Mouse (Mus musculus): ENCODE results near the gene Nynrin.

Nynrin gene

GRCm38 (mm10) chr14:55853621-55854285, at the start of gene Nynrin:
Nynrin (plus strand) TSS chr14:55854010.
- no peak for DNase-seq (ENCODE audit: low spot score in 2 of 2)

- DNase-seq (ENCODE audit: low spot score in 2 of 2), result peak in 1 of 2 experiments; percentile 62
Observed at GRCm38 (mm10) chr14:55814885-55815284, 38.9 kb upstream of the Nynrin start.

- DNase-seq (ENCODE audit: low spot score in 2 of 2), result no peak
Observed at GRCm38 (mm10) chr14:55815310-55815751, 38.5 kb upstream of the Nynrin start.

- DNase-seq (ENCODE audit: low spot score in 2 of 2), result no peak
Observed at GRCm38 (mm10) chr14:55819845-55820405, 33.9 kb upstream of the Nynrin start.

DNA sequence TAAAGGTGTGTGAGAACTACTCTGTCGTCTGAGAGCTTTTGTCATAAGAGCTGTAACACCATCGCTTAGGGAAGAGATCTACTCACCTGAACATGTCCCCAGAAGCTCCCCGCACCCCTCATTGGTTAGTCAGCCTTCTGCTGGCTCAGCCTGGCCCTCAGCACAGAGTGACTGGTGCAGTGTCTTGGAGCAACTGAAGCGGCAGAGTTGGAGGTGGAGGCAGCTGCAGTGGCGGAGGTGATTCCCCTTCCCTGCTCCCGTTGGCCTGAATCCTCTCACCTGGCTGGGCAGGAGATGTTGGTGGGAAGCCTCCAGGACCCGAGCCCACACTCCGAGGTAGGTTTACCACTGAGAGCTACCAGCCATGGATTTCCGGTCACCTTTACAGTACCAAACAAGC, 33.2 kb upstream of the Nynrin start:
- no peak for DNase-seq (ENCODE audit: low spot score in 2 of 2)

GRCm38 (mm10) chr14:55822435-55822990, 31.3 kb upstream of the Nynrin start:
- peak in 1 of 2 experiments; percentile 60 for DNase-seq (ENCODE audit: low spot score in 2 of 2)

GRCm38 (mm10) chr14:55822991-55823762, 30.6 kb upstream of the Nynrin start, which contains the start of gene Nfatc4:
Nfatc4 (plus strand) TSS chr14:55823144.
- DNase-seq (ENCODE audit: low spot score in 2 of 2), result no peak

DNA sequence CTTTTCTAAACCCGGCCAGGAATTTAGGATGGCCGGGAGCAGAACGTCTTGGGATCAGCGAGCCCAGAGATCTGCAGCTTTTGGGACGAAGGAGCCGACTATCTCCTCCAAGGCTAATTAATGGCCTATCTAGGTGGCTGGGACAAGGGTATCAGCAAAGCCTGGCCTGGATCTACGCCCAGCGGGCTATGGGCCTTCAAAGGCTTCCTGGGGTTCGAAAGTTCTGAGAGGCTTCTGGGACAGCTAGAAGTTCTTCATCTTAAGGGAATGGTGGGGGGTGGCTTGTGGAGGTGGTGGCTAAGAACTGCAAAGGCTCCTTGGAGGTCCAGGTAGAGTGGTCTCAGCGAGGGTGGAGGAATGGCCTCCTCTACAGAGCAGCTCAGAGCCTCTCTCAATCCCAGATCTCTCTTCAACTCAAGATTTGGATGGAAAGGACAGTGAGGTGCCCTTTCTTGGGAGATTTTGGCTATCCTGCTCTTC, 29.8 kb upstream of the Nynrin start:
- DNase-seq (ENCODE audit: low spot score in 2 of 2), result no peak

DNA sequence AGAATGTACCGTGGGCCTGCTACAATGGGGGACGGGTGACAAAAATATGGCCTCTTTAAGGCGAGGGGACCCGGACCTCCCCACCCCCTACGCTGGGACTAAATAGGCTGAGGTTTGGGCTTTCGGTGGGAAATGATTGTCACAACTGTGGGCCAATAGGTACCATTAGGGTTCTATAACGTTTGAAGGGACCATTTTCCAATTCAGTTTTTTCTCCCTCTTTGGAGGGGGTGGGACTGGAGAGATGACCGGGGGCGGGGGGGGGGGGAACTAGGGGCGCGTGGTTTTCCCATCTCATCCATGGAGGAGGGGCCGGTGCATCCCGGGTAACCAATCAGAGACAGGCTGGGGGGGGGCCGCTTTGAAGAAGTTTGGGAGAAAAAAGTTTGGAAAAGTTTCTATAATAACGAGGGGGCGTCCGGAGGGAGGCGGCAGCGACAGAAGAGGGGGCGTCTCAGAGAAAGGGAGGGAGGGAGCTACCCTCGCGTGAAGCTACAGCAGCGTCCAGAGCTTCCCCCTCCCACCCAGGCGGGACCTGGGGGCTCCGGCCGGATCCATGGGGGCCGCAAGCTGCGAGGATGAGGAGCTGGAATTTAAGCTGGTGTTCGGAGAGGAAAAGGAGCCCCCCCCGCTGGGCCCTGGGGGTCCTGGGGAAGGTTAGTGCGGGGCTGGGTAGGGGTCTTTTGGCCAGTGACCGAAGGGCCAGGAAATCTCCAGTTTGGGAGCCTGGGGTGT, 29.2 kb upstream of the Nynrin start:
- no peak for DNase-seq (ENCODE audit: low spot score in 2 of 2)

DNA sequence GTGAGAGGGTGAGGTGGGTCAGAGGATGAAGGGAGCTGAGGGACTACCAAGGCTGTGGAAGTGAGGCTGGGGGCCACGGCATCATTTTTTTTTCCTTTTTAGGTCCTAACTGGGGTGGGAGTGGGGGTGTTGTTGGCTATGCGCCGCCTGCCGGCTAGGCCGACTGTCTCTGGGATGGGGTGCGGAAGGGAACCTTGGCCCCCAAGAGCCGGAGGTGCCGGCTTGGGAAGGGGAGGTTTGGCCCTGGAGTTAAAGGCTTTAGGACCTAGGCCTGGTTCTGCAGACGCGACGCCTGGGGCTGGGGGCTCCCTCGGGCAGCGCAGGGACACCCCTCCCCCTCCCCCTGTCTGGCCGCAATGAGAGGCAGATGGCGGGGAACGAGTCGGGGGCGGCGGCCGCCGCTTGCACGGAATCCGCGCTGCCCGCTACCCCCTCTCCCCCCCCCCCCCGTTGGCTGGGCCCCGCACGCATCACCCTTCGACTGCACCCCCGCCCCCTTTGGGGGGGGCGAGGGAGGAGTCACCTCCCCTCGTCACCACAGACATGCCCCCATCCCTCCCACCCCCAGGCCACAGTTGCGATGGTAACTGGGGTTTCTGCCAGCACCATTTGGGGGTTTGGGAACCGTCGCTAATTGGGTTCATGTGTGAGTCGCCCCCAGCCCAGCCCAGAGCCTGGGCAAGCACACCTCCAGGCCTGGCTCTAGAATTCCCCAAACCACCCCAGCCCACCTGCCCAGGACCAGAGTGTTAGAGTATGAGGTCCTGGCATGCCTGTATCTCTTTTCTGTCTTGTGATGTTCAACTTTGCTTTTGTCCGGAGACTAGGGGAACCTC, 28.4 kb upstream of the Nynrin start:
- DNase-seq (ENCODE audit: low spot score in 2 of 2), result no peak

GRCm38 (mm10) chr14:55826142-55826541, 27.7 kb upstream of the Nynrin start:
- no peak for DNase-seq (ENCODE audit: low spot score in 2 of 2)

GRCm38 (mm10) chr14:55826551-55827340, 27.1 kb upstream of the Nynrin start:
- no peak for DNase-seq (ENCODE audit: low spot score in 2 of 2)

DNA sequence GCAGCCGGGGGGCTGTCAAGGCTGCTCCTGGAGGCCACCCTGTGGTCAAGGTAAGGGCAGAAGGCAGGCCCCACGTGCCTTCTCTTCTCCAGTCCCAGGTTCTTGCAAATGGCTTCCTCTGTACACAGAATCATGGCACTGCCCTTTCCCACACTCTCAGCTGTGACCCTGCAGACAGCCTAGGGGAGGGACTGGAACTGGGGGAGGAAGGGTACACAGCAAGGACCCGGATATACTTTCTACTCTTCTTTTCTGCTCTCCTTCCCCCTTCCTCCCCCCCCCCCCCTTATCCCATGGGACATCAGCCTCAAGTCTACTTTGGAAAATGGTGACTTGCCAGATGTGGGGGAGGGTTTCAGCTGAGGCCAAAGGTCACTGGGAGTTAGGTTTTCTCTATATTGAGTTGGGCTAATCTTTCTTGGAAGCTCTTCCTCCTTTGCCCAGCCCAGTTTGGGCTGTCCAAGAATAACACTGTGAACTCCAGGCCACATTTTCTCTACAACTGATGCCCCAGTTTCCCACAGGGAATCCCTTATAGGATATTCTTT, 25.0 kb upstream of the Nynrin start:
- DNase-seq (ENCODE audit: low spot score in 2 of 2), result no peak

DNA sequence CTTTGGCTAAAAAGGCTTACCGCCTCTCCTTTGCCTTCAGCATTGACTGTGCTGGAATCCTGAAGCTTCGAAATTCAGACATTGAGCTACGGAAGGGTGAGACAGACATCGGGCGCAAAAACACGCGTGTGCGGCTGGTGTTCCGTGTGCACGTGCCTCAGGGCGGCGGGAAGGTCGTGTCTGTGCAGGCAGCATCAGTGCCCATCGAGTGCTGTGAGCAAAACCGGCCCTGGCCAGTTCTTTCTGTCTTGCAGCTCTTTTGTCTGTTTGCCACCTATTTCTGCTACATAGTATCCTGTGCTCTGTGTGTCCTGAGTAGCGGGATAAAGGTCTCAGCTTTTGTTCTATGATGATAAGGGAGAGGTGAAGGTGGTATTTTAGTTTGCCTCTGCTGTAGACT, 24.0 kb upstream of the Nynrin start:
- DNase-seq (ENCODE audit: low spot score in 2 of 2), result no peak

DNA sequence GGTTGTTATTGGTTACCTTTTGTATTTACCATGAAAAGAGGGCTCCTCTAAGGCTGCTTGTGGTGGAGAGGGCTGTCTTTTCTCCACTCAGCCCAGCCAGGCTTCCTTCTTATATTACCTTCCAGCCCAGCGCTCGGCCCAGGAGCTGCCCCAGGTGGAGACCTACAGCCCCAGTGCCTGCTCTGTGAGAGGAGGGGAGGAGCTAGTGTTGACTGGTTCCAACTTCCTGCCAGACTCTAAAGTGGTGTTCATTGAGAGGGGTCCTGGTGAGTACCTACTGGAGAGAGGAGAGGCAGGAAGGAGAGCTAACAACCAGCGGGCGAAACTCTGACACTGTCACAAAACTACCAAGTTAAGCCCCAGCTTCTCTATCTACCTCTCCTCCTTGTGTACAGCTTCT, 23.5 kb upstream of the Nynrin start:
- DNase-seq (ENCODE audit: low spot score in 2 of 2), result no peak

DNA sequence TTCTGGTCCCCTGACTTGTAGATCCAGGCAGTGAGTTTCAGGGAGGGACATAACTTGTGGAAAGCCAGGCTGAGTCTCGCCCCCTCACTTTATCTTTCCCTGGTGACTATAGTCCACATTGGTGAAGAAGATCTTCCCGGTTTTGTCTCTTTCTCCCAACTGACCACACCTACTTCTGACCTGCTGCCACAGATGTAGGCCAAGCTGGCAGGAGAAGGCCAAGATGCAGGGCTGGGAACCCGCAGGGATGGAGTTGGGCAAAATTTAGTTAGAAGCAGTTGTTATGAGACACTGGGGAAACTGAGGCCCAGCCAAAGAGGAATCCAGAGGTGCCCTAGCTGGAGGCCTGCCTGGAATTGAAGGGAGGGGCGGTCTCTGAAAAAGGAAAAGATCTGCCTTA, 20.7 kb upstream of the Nynrin start:
- no peak for DNase-seq (ENCODE audit: low spot score in 2 of 2)

- DNase-seq (ENCODE audit: low spot score in 2 of 2), result no peak
Observed at GRCm38 (mm10) chr14:55834808-55835533, 18.8 kb upstream of the Nynrin start.

- DNase-seq (ENCODE audit: low spot score in 2 of 2), result no peak
Observed at GRCm38 (mm10) chr14:55838312-55838711, 15.5 kb upstream of the Nynrin start.

- no peak for DNase-seq (ENCODE audit: low spot score in 2 of 2)
Observed at GRCm38 (mm10) chr14:55838740-55839139, 15.1 kb upstream of the Nynrin start.
